Mouse (Mus musculus): ENCODE results near the gene Atp8a1. TPM values are rescaled to one million over a fixed set of nuclear protein-coding genes. Genes with fewer than 3 reads are reported as not detected.
A peak's percentile ranks its signal among the peaks of the same experiment; 100 is the strongest.

Gene Atp8a1
- total RNA-seq, 2 experiments from 2014 or later: 158 to 162 TPM

DNA sequence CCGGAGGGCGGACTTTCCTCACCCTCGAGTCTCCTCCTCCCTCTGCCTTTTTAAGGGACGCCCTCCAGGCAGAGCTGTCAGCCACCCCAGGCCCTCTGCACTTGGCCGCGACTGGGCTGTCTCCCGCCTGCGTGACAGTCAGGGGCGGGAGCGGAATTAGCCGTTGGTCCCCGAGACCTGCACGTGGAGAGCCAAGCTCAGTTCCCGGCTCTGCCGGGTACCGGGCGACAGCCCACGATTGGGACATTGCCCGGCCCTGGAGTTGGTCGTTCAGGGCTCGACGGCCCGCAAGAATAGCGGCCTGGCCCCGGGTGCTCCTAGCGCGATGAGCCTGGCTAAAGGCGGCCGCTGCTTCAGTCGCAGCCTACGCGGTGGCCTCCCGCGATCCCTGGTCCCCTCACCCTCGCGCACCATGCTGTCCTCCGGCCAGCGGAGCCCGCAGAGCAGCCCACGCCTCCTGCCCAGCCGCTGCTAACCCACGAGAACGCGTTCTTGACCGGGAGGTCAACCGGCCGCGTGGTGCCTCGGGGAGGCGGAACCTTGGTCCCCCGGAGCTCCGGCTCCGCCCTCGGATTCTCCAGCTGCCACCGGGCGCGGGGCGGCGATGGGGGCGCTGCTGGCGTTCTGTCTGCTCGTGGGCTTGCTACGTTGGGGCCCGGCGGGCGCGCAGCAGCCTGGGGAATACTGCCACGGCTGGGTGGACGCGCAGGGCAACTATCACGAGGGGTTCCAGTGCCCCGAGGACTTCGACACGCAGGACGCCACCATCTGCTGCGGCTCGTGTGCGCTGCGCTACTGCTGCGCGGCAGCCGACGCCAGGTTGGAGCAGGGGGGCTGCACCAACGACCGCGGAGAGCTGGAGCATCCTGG is 239.2 kb downstream of the Atp8a1 start, which contains the start of gene Shisa3:
Gene Shisa3, plus strand, starts transcription at position 79 of the 870 bp plus-strand sequence.
- intact Hi-C loops (cut with DNase I): loop anchor here (10.0 kb wide), 1 partner anchor 513 kb away; the partner anchor contains the start of gene Phox2b
- no peak for DNase-seq (ENCODE audit: low spot score in 2 of 2)

DNA sequence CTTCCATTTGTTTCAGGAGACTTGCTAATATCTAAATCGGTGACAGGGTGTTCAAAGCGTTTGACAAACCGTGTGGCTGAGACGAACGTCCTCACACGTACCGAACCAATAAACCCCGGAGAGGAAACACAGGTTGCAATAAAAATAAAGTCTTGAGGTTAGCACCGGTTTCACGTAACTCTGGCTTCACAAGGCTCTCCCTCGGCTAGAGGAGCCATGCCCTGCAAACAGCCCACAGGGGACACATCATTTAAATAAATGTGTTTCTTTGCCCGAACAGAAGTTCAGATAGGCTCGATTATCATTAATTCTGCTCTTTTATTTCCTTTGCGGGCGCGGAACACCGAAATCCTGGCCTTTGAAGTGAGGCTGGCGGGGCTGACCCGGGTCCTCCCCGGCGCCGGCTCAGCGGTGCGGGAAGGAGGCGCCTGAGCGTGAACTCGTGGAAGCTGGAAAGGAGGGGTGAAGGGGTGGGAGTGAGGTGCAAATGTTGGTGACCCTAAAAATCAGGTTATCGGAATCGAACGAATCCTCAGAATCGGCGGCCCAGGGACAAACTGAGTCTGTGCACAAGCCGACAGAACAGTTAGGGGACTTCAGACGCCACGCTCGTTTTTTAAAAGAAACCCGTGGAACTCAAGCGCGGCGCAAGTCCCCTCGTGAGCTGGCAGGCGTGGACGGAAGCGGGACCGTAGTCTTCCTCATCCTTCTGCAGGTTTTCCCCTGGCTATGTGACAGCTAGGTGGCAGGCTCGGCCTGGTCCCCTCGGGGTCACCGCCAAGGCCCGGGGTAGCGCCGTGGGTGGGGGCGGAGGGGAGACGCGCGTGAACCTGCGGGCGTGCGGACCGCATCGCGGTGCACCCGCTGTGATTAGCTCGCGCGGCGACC is 240.1 kb downstream of the Atp8a1 start:
- DNase-seq (ENCODE audit: low spot score in 2 of 2): no peak
- intact Hi-C loops (cut with DNase I): loop anchor here (10.0 kb wide), 1 partner anchor 512 kb away; the partner anchor contains the start of gene Phox2b

DNA sequence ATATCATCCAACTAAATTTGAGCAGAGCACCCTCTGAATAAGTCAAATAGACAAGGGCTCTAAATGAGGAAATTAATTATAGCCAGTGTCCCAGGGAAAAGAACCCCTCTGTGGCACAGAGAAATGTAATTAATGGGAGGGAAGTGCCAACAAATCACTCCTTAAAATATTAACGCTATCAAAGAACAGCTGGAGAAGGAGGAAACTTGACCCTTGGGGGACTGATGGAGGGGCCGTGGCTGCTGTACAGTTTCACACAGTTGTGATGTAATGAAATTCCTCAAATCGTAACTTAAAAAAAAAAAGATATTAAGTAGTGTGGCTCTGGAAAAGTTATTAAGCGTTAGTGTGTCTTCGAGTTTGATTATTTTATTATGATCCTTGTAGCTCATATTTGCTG is 241.3 kb downstream of the Atp8a1 start:
- intact Hi-C loops (cut with DNase I): loop anchor here (10.0 kb wide), 1 partner anchor 511 kb away; the partner anchor contains the start of gene Phox2b
- DNase-seq (ENCODE audit: low spot score in 2 of 2): no peak

DNA sequence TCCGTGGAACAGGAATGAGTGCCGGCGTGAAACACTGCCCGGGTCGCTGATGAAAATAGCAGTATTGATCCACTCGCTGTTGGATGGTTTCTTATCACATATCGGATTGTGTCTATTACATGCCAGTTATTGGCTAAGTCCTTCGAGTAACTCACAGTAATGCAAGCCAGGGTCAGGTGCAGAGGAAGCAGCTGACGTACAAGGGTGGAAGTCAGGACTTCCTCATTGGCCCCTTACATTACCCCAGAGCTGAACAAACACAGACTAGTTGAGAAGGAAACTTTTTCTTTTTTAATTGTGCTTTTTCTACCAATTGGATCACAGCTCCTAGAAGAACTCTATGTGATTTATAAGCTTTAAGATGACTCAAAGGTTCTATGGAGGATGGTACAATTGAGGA is 247.3 kb downstream of the Atp8a1 start:
- intact Hi-C loops (cut with DNase I): loop anchor here (10.0 kb wide), 1 partner anchor 505 kb away; the partner anchor contains the start of gene Phox2b
- no peak for DNase-seq (ENCODE audit: low spot score in 2 of 2)

DNA sequence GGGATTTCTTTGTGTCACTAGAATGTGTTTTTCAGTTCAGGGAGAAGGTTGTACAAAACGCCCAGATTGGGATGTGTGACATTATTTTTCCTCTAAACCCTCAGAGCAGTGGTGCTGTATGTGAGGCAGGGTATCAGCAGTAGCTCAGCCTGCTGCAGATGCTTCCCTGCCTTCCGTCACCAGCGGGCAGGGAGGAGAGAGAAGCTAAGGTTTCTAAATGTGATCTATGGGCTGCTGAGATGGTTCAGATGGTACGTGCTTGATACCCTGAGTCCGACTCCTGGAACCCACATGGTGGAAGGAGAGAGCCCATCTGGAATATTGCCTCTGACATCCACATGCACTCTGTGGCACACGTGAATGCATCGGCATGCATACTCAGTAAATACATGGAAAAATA is 251.6 kb downstream of the Atp8a1 start:
- intact Hi-C loops (cut with DNase I): no loop called here
- DNase-seq (ENCODE audit: low spot score in 2 of 2): no peak

DNA sequence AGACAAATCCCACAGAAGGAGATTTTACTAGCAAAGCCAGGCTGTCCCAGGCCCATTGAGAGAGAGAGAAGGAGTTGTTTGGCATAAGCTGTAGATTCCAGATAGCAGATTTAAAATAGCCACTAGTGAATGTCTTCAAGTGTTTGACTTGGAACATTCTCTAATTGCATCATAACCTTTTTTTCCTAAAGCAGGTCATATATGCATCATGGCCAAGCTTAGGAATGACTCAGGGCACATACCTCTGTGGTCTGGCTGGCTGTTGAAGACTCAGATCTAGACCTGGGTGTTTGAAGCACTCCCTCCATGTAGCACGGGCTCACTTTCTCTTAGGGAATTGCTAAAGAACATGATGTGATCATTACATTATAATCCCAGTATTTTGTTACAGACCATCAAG is 252.2 kb downstream of the Atp8a1 start:
- intact Hi-C loops (cut with DNase I): no loop called here
- no peak for DNase-seq (ENCODE audit: low spot score in 2 of 2)

DNA sequence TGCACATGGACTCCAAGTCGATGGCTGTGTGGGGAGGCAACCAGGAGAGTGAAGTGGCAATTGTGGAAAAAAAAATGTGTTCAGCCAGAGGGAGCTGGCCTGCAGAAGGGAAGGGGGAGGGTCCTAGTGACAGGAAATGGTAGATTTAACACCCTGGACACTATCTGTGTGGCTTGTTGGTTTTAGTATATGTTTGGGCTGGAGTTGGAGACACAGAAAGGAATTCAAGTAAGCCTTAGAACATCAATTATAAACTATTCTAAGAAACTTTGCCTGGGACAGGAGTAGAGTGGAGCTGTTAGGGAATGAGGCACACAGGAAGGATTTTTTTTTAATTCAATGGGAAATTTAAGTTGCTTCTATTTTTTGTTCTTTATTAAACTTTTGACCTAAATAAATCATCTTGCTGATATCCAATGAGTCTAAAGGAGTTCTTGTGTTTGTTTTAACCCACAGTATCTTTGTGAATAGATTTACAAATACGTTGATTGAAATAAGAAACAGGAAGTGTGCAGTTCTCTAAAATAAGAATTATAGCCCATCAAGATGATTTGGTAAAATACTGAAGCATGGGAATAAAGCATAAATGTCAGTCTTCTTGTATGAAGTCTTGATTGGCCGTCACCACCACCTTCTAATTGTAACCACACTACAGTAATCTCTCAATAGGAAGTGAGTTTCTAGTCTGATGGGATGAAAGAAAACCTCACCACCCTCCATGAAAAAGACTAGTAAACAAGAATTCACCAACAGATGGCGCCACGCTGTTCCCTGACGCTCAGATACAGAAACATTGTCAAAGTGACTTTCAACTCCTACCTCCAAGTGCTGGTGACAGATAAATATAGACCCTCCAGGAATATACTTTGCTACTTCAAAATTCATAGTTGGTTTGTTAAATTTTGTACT is 267.3 kb downstream of the Atp8a1 start:
- intact Hi-C loops (cut with DNase I): no loop called here
- peak; percentile 22 to 33 for DNase-seq (ENCODE audit: low spot score in 2 of 2)

DNA sequence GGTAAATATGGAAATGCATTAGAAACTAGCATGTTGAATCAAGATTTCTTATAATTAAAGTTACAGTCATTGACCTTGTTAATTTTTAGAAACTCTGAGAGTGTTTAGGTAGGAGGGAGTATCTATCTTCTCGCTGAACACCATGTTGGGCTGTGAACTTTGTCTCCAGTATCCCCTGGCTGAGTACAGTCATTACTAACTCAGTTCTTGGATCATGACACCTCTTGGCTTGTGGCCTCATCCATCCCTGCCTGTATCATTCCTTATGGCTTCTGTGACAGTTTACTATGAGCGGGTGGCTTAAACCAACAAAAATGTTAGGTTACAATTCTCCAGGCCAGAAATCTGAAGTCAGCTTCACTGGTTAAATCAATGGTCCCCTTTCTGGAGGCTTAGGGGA is 271.5 kb downstream of the Atp8a1 start:
- intact Hi-C loops (cut with DNase I): no loop called here
- DNase-seq (ENCODE audit: low spot score in 2 of 2): no peak

DNA sequence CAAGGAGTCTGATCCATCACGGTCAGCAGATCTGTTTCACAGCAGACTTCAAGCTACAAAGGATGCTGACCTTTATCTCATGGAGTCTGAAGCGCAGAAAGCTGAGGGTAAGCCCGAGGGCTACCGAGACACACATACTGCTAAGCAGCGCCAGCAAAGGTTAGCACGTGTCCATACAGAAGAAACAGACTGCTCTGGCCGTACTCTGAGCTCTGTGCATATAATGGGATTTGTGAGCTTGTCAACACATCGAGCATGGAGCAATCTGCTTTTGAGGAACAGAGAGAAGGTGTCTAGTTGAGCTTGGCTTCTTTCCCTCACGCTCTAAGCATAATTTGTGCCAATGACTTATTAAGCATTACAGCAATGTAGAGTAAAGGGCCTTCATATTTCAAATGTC is 273.2 kb downstream of the Atp8a1 start:
- DNase-seq (ENCODE audit: low spot score in 2 of 2): no peak
- intact Hi-C loops (cut with DNase I): no loop called here

DNA sequence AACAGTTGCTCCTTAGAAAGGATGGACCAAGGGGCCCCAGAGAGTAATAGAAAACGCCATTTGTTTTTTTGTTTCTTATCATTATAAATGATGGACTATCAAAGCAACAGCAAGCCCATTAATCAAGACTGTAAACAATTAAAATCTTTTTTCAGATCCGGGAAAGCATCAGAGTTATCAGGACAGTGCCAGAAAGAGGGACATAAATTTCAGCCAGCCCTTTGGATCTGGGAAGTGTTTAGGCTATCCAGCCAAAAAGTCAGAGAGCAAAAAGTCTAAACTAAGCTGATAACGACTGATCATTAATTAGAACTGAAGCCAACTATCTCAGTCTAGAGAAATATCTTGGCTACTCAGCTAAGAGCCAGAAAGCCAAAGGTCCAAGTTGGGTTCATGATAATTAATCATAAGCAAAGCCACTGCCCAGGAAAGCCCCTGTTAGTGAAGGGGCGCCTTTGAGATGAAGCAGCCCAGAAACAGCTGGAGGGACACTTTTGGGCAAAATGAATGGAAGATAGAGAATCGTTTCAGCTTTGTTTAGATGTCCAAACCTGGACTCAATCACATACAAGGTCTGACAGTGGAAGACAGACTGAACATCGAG is 274.6 kb downstream of the Atp8a1 start:
- no peak for DNase-seq (ENCODE audit: low spot score in 2 of 2)
- intact Hi-C loops (cut with DNase I): no loop called here

Small RNA genes within 50 kb of the gene (microRNA-seq; reads per million reads assigned to microRNA genes)
- 0 reads per million in 2 experiments for gene Gm23617

Other genes with a start within 250 kb of the Atp8a1 start
- 1 to 10 TPM; 1.7 TPM for gene Shisa3, start 239.6 kb downstream of the Atp8a1 start, total RNA-seq (2021)
- not detected for gene Gm5108, start 94.2 kb upstream of the Atp8a1 start, total RNA-seq (2021)
- not detected for gene Gm21905, start 99.0 kb upstream of the Atp8a1 start, total RNA-seq (2021)
- gene Grxcr1, start 184.4 kb upstream of the Atp8a1 start, total RNA-seq (2021): not detected